In genomic region chr5:140545651-140546050, GRCm38 (mm10) we compare ENCODE assay signal across 28 mouse cellular contexts. TPM values are rescaled to one million over a fixed set of nuclear protein-coding genes. Genes with fewer than 3 reads are reported as not detected.
DNase-seq lines count a peak whose midpoint lies in the region; ATAC-seq lines count a peak whose summit lies in the region.
"Had no signal": no experiment of that assay in that cellular context is flagged by ENCODE, and none has a peak within 500 bp of the region (broad histone marks: within the 10 kb centered on the region; RNA-seq: fewer than 3 reads in every experiment).

No protein-coding gene starts in this region.

- peaks cover 36% of the 10 kb centered on the region for H3K4me1 ChIP-seq in forebrain, embryonic 10.5 days
- peaks cover 22% of the 10 kb centered on the region for H3K4me1 ChIP-seq in forebrain, embryonic 15.5 days
- peaks cover 16% of the 10 kb centered on the region for H3K4me1 ChIP-seq in kidney, embryonic 15.5 days
- peaks cover 22% of the 10 kb centered on the region for H3K4me1 ChIP-seq in midbrain, embryonic 10.5 days
- H3K4me1 ChIP-seq in midbrain, embryonic 14.5 days (ENCODE audit: control insufficient read depth, insufficient read depth, low read length), result peaks cover 18% of the 10 kb centered on the region; the same call in 1 of the 2 replicates
- H3K4me1 ChIP-seq: embryonic facial prominence, embryonic 12.5 days had no signal

- DNase-seq in forebrain, embryonic 10.5 days (ENCODE audit: extremely low spot score, low spot score), result no peak
- DNase-seq in heart, adult 11 months, result peak; percentile 90
- no peak for DNase-seq in heart, postnatal 4 days
- DNase-seq in kidney, postnatal 4 days, result no peak
- no peak for DNase-seq in midbrain, embryonic 10.5 days (ENCODE audit: low spot score)
- DNase-seq in midbrain, embryonic 14.5 days, result no peak
- DNase-seq: adrenal gland, adult 8-10 months; adrenal gland, postnatal 14 days; adrenal gland, postnatal 36 days; B cell, adult 2 months; cerebellum, adult 11-12 months; cerebellum, adult 2 months; cerebellum, adult 9-10 months; cerebellum, postnatal 10 days; cerebellum, postnatal 25 days had no signal

- ATAC-seq in forebrain, embryonic 15.5 days (replicated peaks), result no peak
- 0 out of 2 replicates have a peak, but pooled peaks have one; percentile 25 for ATAC-seq in kidney, embryonic 15.5 days (replicated peaks; ENCODE audit: low FRiP score)
- no peak for ATAC-seq in midbrain, embryonic 14.5 days (ENCODE audit: low FRiP score, low TSS enrichment)
- ATAC-seq: activated CD4-positive, CD25-positive, alpha-beta regulatory T cell, adult 4 months; CD4-positive, CD25-positive, alpha-beta regulatory T cell, adult 4 months; forebrain, embryonic 14.5 days; Patski had no signal

- H3K36me3 ChIP-seq in forebrain, embryonic 10.5 days (replicated peaks), result no peaks in the 10 kb centered on the region
- no peaks in the 10 kb centered on the region for H3K36me3 ChIP-seq in forebrain, embryonic 15.5 days
- H3K36me3 ChIP-seq in kidney, embryonic 15.5 days, result no peaks in the 10 kb centered on the region
- no peaks in the 10 kb centered on the region for H3K36me3 ChIP-seq in midbrain, embryonic 10.5 days
- H3K36me3 ChIP-seq in midbrain, embryonic 14.5 days (ENCODE audit: control insufficient read depth, insufficient read depth, low read length), result no peaks in the 10 kb centered on the region
- H3K36me3 ChIP-seq: embryonic facial prominence, embryonic 10.5 days; embryonic facial prominence, embryonic 12.5 days; forebrain, embryonic 12.5 days; G1E had no signal

- no peak overlapping the region for H3K4me2 ChIP-seq in forebrain, embryonic 15.5 days (replicated peaks)
- no peak overlapping the region for H3K4me2 ChIP-seq in kidney, embryonic 15.5 days
- H3K4me2 ChIP-seq in midbrain, embryonic 14.5 days (ENCODE audit: low read length), result no peak overlapping the region
- H3K4me2 ChIP-seq: embryonic facial prominence, embryonic 12.5 days; forebrain, embryonic 12.5 days had no signal

- no peak overlapping the region for H3K9ac ChIP-seq in forebrain, embryonic 15.5 days (replicated peaks)
- H3K9ac ChIP-seq in kidney, embryonic 15.5 days, result no peak overlapping the region
- H3K9ac ChIP-seq in midbrain, embryonic 14.5 days (replicated peaks; ENCODE audit: low read length), result no peak overlapping the region
- H3K9ac ChIP-seq: embryonic facial prominence, embryonic 12.5 days; forebrain, embryonic 12.5 days had no signal

- peaks cover 5% of the 10 kb centered on the region; the same call in 1 of the 2 replicates for H3K9me3 ChIP-seq in forebrain, embryonic 10.5 days
- no peaks in the 10 kb centered on the region for H3K9me3 ChIP-seq in forebrain, embryonic 15.5 days
- H3K9me3 ChIP-seq in kidney, embryonic 15.5 days (replicated peaks), result no peaks in the 10 kb centered on the region
- H3K9me3 ChIP-seq in midbrain, embryonic 10.5 days (replicated peaks), result 0 out of 2 replicates have a peak, but pooled peaks cover 5% of the 10 kb centered on the region
- H3K9me3 ChIP-seq in midbrain, embryonic 14.5 days (ENCODE audit: control insufficient read depth, low read length), result no peaks in the 10 kb centered on the region
- H3K9me3 ChIP-seq: embryonic facial prominence, embryonic 10.5 days; forebrain, embryonic 12.5 days; G1E had no signal

- WGBS in forebrain, embryonic 10.5 days, result 69% methylated on average over 6 of the region's 6 CpGs
- WGBS in forebrain, embryonic 15.5 days, result 66% methylated on average over 6 of the region's 6 CpGs
- 58% methylated on average over 6 of the region's 6 CpGs for WGBS in kidney, embryonic 15.5 days
- WGBS in midbrain, embryonic 10.5 days, result 62% methylated on average over 6 of the region's 6 CpGs
- WGBS in midbrain, embryonic 14.5 days, result 69% methylated on average over 6 of the region's 6 CpGs

- H3K4me3 ChIP-seq in forebrain, embryonic 10.5 days, result no peak overlapping the region
- H3K4me3 ChIP-seq in forebrain, embryonic 15.5 days, result no peak overlapping the region
- no peak overlapping the region for H3K4me3 ChIP-seq in kidney, embryonic 15.5 days (replicated peaks)
- no peak overlapping the region for H3K4me3 ChIP-seq in midbrain, embryonic 10.5 days
- H3K4me3 ChIP-seq in midbrain, embryonic 14.5 days (replicated peaks; ENCODE audit: low read depth, low read length), result no peak overlapping the region
- H3K4me3 ChIP-seq: embryonic facial prominence, embryonic 10.5 days; embryonic facial prominence, embryonic 12.5 days; forebrain, embryonic 12.5 days had no signal

- 0 out of 2 replicates have a peak overlapping the region, but pooled peaks have one; percentile 8 for H3K27ac ChIP-seq in forebrain, embryonic 10.5 days
- no peak overlapping the region for H3K27ac ChIP-seq in forebrain, embryonic 15.5 days (replicated peaks)
- H3K27ac ChIP-seq in kidney, embryonic 15.5 days, result no peak overlapping the region
- peak overlapping the region; percentile 55; the same call in 1 of the 2 replicates for H3K27ac ChIP-seq in midbrain, embryonic 10.5 days (replicated peaks)
- no peak overlapping the region for H3K27ac ChIP-seq in midbrain, embryonic 14.5 days (replicated peaks; ENCODE audit: low read depth, low read length)
- H3K27ac ChIP-seq: embryonic facial prominence, embryonic 10.5 days; embryonic facial prominence, embryonic 12.5 days; forebrain, embryonic 12.5 days had no signal

- no peaks in the 10 kb centered on the region for H3K27me3 ChIP-seq in forebrain, embryonic 10.5 days (ENCODE audit: poor library complexity, severe bottlenecking)
- H3K27me3 ChIP-seq in forebrain, embryonic 15.5 days, result no peaks in the 10 kb centered on the region
- no peaks in the 10 kb centered on the region for H3K27me3 ChIP-seq in kidney, embryonic 15.5 days
- 0 out of 2 replicates have a peak, but pooled peaks cover 4% of the 10 kb centered on the region for H3K27me3 ChIP-seq in midbrain, embryonic 10.5 days (ENCODE audit: low read depth, poor library complexity, severe bottlenecking)
- H3K27me3 ChIP-seq in midbrain, embryonic 14.5 days (ENCODE audit: control insufficient read depth, insufficient read depth, low read length), result no peaks in the 10 kb centered on the region
- H3K27me3 ChIP-seq: embryonic facial prominence, embryonic 12.5 days; forebrain, embryonic 12.5 days; Patski had no signal

RNA-seq across cellular contexts. Expression of gene Grifin, which starts 19.2 kb away (rescaled TPM):
- polyA plus RNA-seq in forebrain, embryonic 10.5 days (2016; fragmentation: Nextera tagmentation; extraction: Ambion mirVana), result not detected in 2 replicates
- 0.33 TPM in 1 of 2 replicates, not detected in the other for polyA plus RNA-seq in forebrain, embryonic 15.5 days (2015; fragmentation: Nextera tagmentation; extraction: Ambion mirVana)
- total RNA-seq in heart, postnatal 4 days (2021), result not detected
- 0.45 TPM in 1 of 2 replicates, not detected in the other for polyA plus RNA-seq in kidney, embryonic 15.5 days (2015; fragmentation: Nextera tagmentation; extraction: Ambion mirVana)
- 0.62 and 0.63 TPM in 2 replicates for polyA plus RNA-seq in midbrain, embryonic 10.5 days (2016; fragmentation: Nextera tagmentation; extraction: Ambion mirVana)
- polyA plus RNA-seq in midbrain, embryonic 14.5 days (2014; fragmentation: Nextera tagmentation; extraction: Ambion mirVana), result not detected in 2 replicates
- total RNA-seq: adrenal gland, adult 18-20 months; adrenal gland, adult 8-10 months; adrenal gland, postnatal 14 days; adrenal gland, postnatal 36 days; CH12.LX; G1E had no signal
- polyA plus RNA-seq: embryonic facial prominence, embryonic 10.5 days; embryonic facial prominence, embryonic 14.5 days; forebrain, embryonic 12.5 days; forebrain, embryonic 14.5 days; G1E had no signal

RNA-seq across cellular contexts. Expression of gene Chst12, which starts 40.3 kb away (rescaled TPM):
- polyA plus RNA-seq in forebrain, embryonic 10.5 days (2016; fragmentation: Nextera tagmentation; extraction: Ambion mirVana), result 14.0 and 15.1 TPM in 2 replicates
- polyA plus RNA-seq in forebrain, embryonic 15.5 days (2015; fragmentation: Nextera tagmentation; extraction: Ambion mirVana), result 19.0 and 19.4 TPM in 2 replicates
- total RNA-seq in heart, postnatal 4 days (2021), result 1 to 10 TPM; 6.3 to 7.0 TPM
- 21.9 and 22.4 TPM in 2 replicates for polyA plus RNA-seq in kidney, embryonic 15.5 days (2015; fragmentation: Nextera tagmentation; extraction: Ambion mirVana)
- 14.7 and 16.1 TPM in 2 replicates for polyA plus RNA-seq in midbrain, embryonic 10.5 days (2016; fragmentation: Nextera tagmentation; extraction: Ambion mirVana)
- 14.8 and 16.2 TPM in 2 replicates for polyA plus RNA-seq in midbrain, embryonic 14.5 days (2014; fragmentation: Nextera tagmentation; extraction: Ambion mirVana)

Comparison
In these comparisons a context has a peak if more than half of its experiments do, and no peak if none do; other contexts are left out.
1. H3K27ac ChIP-seq: peak in forebrain, embryonic 10.5 days (single experiment) and midbrain, embryonic 10.5 days (single experiment); none in forebrain, embryonic 15.5 days (single experiment), kidney, embryonic 15.5 days (single experiment) and midbrain, embryonic 14.5 days (single experiment).